Mouse (Mus musculus) central nervous system, embryonic 14 days (tissue): ENCODE results near the gene AF067063. TPM values are rescaled to one million over a fixed set of nuclear protein-coding genes. Genes with fewer than 3 reads are reported as not detected.

Source experiments
- polyA plus RNA-seq: library from polyadenylated mRNA; depleted of rRNA; stranded (reverse); fragments of >200 nt; gene quantifications from 2 replicates; pipeline ENCODE4 v1.2.3, GENCODE M21; 2012; rRNA removed

The AF067063 gene
- not detected in 2 replicates for polyA plus RNA-seq

DNA sequence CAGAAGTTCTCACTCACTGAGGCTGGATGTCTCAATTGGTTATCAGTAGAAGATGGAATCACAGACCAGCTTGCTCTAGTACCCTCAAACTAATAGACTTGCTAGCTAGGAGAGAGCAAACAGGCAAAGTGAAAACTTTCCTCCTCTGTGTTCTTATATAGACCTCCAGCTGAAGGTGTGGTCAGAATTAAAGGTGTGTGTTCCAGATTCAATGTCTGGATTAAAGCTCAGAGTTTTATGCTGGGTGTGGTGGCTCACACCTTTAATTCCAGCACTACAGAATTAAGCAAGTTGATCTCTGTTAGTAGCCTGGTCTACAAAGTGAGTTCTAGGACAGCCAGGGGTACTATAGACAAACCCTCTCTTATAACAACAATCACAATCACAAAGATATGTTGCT is at the start of gene AF067063:
Gene AF067063 (minus strand): TSS at position 101 of the 400 bp plus-strand sequence.

GRCm38 (mm10) chr13:119835320-119836056 is 5.5 kb upstream of the AF067063 start, which contains the start of gene D13Ertd608e:
D13Ertd608e (plus strand) TSS chr13:119836006.

GRCm38 (mm10) chr13:119790761-119791579 is 39.0 kb downstream of the AF067063 start, which contains the start of gene Zfp131:
Zfp131 (minus strand) TSS chr13:119790889.

Other genes starting within 250 kb of the AF067063 start
- 3.9 and 4.0 TPM in 2 replicates for gene Ccl28, start 206.4 kb downstream of the AF067063 start, polyA plus RNA-seq
- 260 and 277 TPM in 2 replicates for gene Hmgcs1, start 139.8 kb downstream of the AF067063 start, polyA plus RNA-seq
- gene Nim1k, start 74.3 kb downstream of the AF067063 start, polyA plus RNA-seq: 2.2 and 2.4 TPM in 2 replicates
- 34.3 and 40.4 TPM in 2 replicates for gene Zfp131, start 39.3 kb downstream of the AF067063 start, polyA plus RNA-seq
- not detected in 2 replicates for gene D13Ertd608e, start 5.8 kb upstream of the AF067063 start, polyA plus RNA-seq
- gene Tcstv1, start 64.6 kb upstream of the AF067063 start, polyA plus RNA-seq: not detected in 2 replicates
- gene Gm21761, start 99.1 kb upstream of the AF067063 start, polyA plus RNA-seq: not detected in 2 replicates
- not detected in 2 replicates for gene B020031M17Rik, start 120.6 kb upstream of the AF067063 start, polyA plus RNA-seq
- gene Gm36079, start 196.8 kb upstream of the AF067063 start, polyA plus RNA-seq: not detected in 2 replicates
- 0.06 TPM in 2 replicates for gene Gm21188, start 222.0 kb upstream of the AF067063 start, polyA plus RNA-seq